Mouse (Mus musculus) stomach, embryonic 15.5 days (tissue): Measurements from ENCODE around the gene Vwa7. TPM values are rescaled to one million over a fixed set of nuclear protein-coding genes. Genes with fewer than 3 reads are reported as not detected.
"Not testable (repeated sequence)": the region's sequence is repeated elsewhere in the genome, so short reads cannot be mapped to it uniquely, and the experiment has no call there.

ENCODE experiments used
- ATAC-seq: fragments of 200-750 bp; cut with Nextera tagmentation; 2 replicates; pipeline ENCODE4 v1.8.0; 2017; ENCODE audit warnings: low read depth, moderate number of reproducible peaks, moderate TSS enrichment; ENCODE audit not compliant: insufficient read depth, low FRiP score
- H3K27ac ChIP-seq: fragments of 300-500 bp; sonication (generic); 2 replicates; pipeline ENCODE4 v1.5.1; 2015; ENCODE audit warnings: mild to moderate bottlenecking, inconsistent platforms
- H3K27me3 ChIP-seq: fragments of 300-500 bp; sonication (generic); replicated peaks from 2 replicates; pipeline ENCODE4 v1.6.1; 2015; ENCODE audit warnings: inconsistent platforms
- H3K36me3 ChIP-seq: fragments of 300-500 bp; sonication (generic); 2 replicates; pipeline ENCODE4 v1.6.1; 2015; ENCODE audit warnings: inconsistent platforms
- H3K4me1 ChIP-seq: fragments of 300-500 bp; sonication (generic); 2 replicates; pipeline ENCODE4 v1.6.1; 2015; ENCODE audit warnings: inconsistent platforms
- H3K4me2 ChIP-seq: fragments of 300-500 bp; sonication (generic); 2 replicates; pipeline ENCODE4 v1.6.1; 2015; ENCODE audit warnings: mild to moderate bottlenecking, inconsistent platforms
- H3K4me3 ChIP-seq: fragments of 300-500 bp; sonication (generic); replicated peaks from 2 replicates; pipeline ENCODE4 v1.5.1; 2015; ENCODE audit warnings: inconsistent platforms
- H3K9ac ChIP-seq: fragments of 300-500 bp; sonication (generic); 2 replicates; pipeline ENCODE4 v1.6.1; 2015; ENCODE audit warnings: inconsistent platforms
- H3K9me3 ChIP-seq: fragments of 300-500 bp; sonication (generic); 2 replicates; pipeline ENCODE4 v1.6.1; 2016; ENCODE audit warnings: inconsistent platforms
- WGBS: fragments of 180-500 bp; shearing (Covaris S2); methylation state at CpG from one replicate; pipeline ENCODE4 v1.1.7; 2015; 5-methylcytosine and 5-hydroxymethylcytosine counted together
- polyA plus RNA-seq: library from polyadenylated mRNA; unstranded; fragments of >200 nt; fragmentation: Nextera tagmentation; extraction: Ambion mirVana; gene quantifications from 2 replicates; pipeline ENCODE4 v1.2.1, GENCODE M21; 2015

Gene Vwa7
- polyA plus RNA-seq, 1 experiment from 2014 or later: 0.31 TPM

DNA sequence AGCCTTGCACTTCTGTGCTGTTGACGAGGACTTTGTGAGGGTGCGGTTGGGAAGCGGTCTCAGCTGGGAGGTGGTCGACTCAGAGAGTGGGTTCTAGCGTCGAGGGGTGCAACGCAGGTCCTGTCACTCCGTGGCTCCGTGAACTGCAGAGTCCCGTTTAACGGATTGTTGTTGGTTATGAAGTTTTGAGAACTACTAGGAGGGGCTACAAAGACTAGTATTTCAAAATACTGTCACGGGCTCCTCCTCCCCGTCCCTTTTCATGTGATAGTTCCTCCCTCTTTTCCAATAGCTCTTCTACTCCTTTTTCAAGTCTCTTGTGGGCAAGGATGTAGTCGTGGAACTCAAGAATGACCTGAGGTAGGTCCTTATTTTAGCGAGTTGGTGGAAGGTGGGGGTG is 34.1 kb upstream of the Vwa7 start:
- H3K9me3 ChIP-seq: no peaks in the 10 kb centered on the region
- H3K4me3 ChIP-seq: peak overlapping the region; percentile 69
- WGBS: under 1% methylated on average over 15 of the region's 15 CpGs
- no peak for ATAC-seq
- peak overlapping the region; percentile 99 for H3K27ac ChIP-seq
- peak overlapping the region; percentile 64 for H3K9ac ChIP-seq
- H3K4me1 ChIP-seq: peaks cover 13% of the 10 kb centered on the region
- H3K4me2 ChIP-seq: peak overlapping the region; percentile 85
- H3K36me3 ChIP-seq: peaks cover 10% of the 10 kb centered on the region
- no peaks in the 10 kb centered on the region for H3K27me3 ChIP-seq

DNA sequence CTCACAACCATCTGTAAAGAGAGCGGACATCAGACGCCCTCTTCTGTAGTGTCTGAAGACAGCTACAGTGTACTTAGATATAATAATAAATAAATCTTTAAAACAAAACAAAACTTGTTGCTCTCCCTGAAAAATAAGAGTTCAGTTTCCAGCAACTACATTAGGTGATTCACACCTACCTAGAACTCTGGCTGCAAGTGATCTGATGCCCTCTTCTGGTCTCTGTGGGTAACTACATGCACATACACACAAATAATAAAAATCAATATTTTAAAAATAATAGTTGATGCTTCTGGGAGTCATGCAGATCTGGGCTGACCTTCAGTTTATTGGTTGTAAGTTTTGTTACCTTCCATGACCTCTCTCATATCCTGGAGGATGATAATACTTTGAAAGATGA is 32.2 kb upstream of the Vwa7 start:
- 72% methylated on average over 2 of the region's 2 CpGs for WGBS
- Histone ChIP-seq H3K9ac (no peak overlapping the region), H3K4me3 (no peak overlapping the region), H3K36me3 (peaks cover 13% of the 10 kb centered on the region), H3K27me3 (no peaks in the 10 kb centered on the region), H3K4me1 (peaks cover 13% of the 10 kb centered on the region), H3K27ac (no peak overlapping the region), H3K4me2 (no peak overlapping the region), H3K9me3 (no peaks in the 10 kb centered on the region)
- no peak for ATAC-seq

DNA sequence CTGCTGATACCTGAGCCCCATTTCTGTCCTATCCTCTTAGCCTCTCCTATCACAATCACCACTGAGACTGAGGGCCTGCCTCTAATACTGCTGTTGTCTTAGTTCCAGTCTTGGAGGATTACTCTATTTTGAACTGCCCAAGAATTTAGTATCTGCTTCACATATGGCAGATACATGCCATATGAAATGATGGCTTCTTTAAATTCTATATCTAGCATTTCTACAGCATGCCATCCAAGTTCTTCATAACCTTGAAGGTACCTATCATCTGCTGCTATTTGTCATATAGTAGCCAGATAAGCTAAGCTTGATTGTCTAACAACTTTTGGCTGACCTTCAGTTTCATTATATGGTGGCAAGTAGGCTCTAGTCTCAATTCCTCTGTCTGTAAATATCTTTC is 21.6 kb upstream of the Vwa7 start:
- Histone ChIP-seq H3K9me3 (no peaks in the 10 kb centered on the region), H3K4me2 (no peak overlapping the region), H3K4me3 (no peak overlapping the region), H3K27me3 (no peaks in the 10 kb centered on the region), H3K4me1 (peaks cover 25% of the 10 kb centered on the region), H3K27ac (no peak overlapping the region), H3K36me3 (0 out of 2 replicates have a peak, but pooled peaks cover 6% of the 10 kb centered on the region), H3K9ac (no peak overlapping the region)
- ATAC-seq: no peak

DNA sequence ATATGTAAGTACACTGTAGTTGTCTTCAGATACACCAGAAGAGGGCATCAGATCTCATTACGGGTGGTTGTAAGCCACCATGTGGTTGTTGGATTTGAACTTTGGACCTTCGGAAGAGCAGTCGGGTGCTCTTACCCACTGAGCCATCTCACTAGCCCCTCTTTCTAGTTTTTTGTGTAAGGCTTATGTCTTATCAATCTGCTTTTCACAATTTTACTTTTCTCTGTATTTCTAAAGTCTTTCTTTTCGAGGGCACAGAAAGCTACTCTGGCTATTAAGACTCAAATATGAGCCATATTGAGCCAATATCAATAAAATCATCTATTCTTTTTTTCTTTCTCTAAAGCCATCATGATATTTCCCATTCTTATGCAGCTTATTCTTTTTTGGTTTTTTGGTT is 21.2 kb upstream of the Vwa7 start:
- 85% methylated on average over 4 of the region's 4 CpGs for WGBS
- H3K27me3 ChIP-seq, H3K4me2 ChIP-seq, H3K9ac ChIP-seq, H3K36me3 ChIP-seq, H3K4me3 ChIP-seq, H3K9me3 ChIP-seq, H3K27ac ChIP-seq, ATAC-seq: not testable (repeated sequence)
- peaks cover 28% of the 10 kb centered on the region for H3K4me1 ChIP-seq

DNA sequence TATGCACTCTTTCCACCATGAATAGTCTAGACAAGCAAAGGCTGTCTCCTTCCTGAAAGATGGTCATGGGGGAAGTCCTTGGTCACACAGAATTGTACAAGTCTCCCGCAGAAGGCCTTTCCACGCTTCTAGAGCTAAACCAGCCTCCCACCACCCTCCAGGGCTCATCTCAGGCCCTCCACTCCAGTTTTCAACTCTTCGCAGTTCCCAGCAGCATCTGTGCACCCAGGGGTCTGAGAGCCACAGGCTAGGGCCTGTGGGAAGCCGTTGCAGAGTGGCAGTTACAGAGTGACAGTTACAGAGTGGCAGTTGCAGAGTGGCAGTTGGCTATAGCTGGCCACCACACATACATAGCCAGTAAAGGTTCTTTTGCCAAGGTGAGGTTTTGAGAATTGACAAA is 20.5 kb upstream of the Vwa7 start:
- not testable (repeated sequence) for ATAC-seq, H3K36me3 ChIP-seq
- WGBS: 91% methylated on average over 4 of the region's 4 CpGs

DNA sequence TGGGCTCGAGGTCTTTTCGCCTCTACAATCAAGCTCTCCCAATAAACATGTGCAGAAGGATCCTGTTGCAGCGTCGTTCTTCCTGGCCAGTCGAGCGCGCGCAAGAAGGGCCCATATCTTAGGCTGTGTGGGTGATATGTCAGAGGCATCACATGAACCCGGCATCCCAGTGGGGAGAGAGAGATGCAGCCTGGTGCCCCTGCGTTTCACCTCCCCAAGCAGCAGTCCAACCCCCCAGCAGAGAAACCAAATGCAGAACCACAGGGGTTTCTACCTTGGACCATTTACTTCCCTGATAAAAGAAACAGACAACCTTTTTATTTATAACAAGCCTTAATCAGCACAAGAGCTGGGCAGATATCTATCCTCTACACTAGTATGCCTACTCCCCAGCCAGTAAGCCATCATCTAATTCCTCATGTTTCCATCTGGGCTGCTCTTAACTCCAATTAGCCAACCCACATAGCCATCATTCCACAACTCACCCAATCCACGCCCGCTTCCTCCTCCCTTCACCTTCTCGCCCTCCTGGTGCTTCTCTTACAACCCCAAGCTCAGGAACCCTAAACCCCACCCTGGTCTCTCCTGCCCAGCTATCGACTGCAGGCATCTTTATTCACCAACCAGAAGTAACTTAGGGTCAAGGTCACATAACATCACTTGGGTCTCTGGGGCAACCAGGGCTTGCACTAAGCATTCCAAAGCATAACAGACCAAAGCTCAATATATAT is 19.8 kb upstream of the Vwa7 start:
- Histone ChIP-seq H3K27me3 (no peaks in the 10 kb centered on the region), H3K9ac (no peak overlapping the region), H3K9me3 (no peaks in the 10 kb centered on the region), H3K27ac (no peak overlapping the region), H3K4me2 (peak overlapping the region; percentile 90), H3K4me1 (peaks cover 28% of the 10 kb centered on the region), H3K4me3 (no peak overlapping the region), H3K36me3 (0 out of 2 replicates have a peak, but pooled peaks cover 6% of the 10 kb centered on the region)
- ATAC-seq: no peak
- WGBS: 87% methylated on average over 14 of the region's 14 CpGs

More for the DNA sequence above, 20.5 kb upstream of the Vwa7 start:
- not testable (repeated sequence) for H3K27ac ChIP-seq, H3K4me2 ChIP-seq, H3K9me3 ChIP-seq, H3K27me3 ChIP-seq, H3K4me3 ChIP-seq, H3K9ac ChIP-seq
- peaks cover 28% of the 10 kb centered on the region for H3K4me1 ChIP-seq

DNA sequence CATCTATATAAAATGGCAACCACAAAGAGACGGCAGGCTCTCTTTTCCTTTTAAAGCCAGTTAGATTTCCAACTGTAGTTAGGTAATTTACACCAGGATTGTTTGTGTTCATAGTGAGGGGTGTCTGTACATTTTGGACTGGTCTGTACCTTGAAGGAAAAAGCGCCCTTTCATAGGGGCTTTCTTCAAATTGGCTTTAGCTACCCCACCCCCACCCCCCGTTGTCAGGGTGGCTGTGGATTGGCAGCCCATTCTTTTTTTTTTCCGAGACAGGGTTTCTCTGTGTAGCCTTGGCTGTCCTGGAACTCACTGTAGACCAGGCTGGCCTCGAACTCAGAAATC is 19.3 kb upstream of the Vwa7 start:
- 85% methylated on average over 5 of the region's 5 CpGs for WGBS
- Histone ChIP-seq H3K9me3 (no peaks in the 10 kb centered on the region), H3K27ac (no peak overlapping the region), H3K4me2 (peak overlapping the region; percentile 90), H3K4me1 (peaks cover 29% of the 10 kb centered on the region), H3K4me3 (no peak overlapping the region), H3K27me3 (no peaks in the 10 kb centered on the region), H3K36me3 (0 out of 2 replicates have a peak, but pooled peaks cover 6% of the 10 kb centered on the region), H3K9ac (no peak overlapping the region)
- no peak for ATAC-seq

DNA sequence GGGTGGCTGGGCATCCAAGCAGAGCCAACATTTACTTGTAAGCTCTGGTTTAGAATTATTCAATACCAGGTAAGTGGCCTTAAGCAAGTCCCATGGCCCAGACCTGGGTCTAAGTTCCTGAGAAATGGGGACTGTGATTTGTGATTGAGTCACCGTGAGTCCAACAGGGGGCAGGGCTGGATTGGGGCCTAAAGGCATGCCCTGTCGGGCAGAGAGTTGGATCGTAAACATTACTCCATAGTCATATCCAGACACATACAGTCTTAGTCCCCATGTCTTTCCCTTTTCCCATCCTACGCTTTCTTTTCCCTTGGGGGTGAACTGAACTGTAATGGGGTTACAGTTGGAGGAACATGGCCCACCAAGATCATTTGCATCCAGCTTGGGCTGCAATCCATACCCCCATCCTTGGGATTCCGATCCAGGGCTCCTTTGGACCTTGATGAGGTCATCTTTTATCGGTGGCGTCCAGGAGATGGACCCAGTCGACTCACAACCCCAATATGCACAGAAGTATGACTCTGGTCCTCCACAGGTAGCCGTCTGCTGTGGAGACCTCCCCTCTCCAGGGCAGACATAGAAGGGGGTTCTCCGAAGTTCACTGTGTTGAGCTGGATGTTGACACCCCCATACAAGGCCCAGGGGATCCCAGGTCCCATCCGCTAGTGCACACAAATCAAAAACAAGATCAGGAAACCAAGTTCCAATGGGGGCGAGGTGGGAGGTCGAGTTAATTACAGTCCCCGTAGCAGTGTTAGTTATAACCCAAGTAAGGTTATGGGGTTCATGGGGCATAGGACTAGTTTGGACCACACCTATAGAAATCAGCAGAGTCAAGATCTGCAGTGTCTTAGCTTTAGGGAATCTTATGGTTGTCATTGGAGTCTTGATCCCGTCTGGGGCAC is 17.6 kb upstream of the Vwa7 start:
- H3K36me3 ChIP-seq: 0 out of 2 replicates have a peak, but pooled peaks cover 6% of the 10 kb centered on the region
- no peak overlapping the region; the same call in 1 of the 2 replicates for H3K27ac ChIP-seq
- 85% methylated on average over 15 of the region's 15 CpGs for WGBS
- H3K4me1 ChIP-seq: peaks cover 43% of the 10 kb centered on the region
- H3K9me3 ChIP-seq: no peaks in the 10 kb centered on the region
- no peak for ATAC-seq
- H3K4me2 ChIP-seq: peak overlapping the region; percentile 90
- H3K4me3 ChIP-seq: peak overlapping the region; percentile 44
- no peak overlapping the region for H3K9ac ChIP-seq
- H3K27me3 ChIP-seq: no peaks in the 10 kb centered on the region

DNA sequence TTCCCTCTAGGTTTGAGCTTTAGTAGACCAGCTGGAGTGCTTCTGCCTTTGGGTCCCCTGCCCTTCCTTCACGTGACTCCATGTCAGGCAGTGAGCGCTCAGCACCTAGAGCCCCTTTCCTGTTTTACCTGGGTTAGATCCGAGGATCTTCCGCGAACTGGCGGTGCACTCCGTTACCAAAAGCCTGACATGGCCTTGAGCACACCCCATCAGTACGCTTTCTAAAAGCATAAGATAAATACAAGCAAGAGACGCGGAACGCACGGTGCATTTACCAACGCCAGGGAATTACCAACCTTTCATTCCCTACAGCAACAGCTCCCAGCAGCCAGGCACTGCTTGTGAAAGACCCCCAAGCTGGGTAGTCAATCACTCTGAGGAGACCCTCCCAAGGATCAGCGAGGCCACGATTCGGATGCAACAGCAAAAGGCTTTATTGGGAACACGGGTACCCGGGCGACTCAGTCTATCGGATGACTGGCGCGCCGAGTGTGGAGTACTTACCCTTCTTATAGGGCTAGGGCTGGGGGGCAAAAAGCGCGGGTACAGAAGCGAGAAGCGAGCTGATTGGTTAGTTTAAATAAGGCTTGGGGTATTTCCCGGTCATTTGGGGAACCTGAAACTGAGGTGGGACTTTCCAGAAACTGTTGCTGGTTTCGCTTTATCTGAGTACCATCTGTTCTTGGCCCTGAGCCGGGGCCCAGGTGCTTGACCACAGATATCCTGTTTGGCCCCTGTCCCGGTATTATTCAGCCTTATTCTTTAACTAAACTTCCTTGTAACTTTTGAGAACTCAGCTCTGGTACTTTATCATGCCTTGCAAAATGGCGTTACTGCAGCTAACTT is 16.3 kb upstream of the Vwa7 start:
- ATAC-seq, H3K27me3 ChIP-seq, H3K9me3 ChIP-seq: not testable (repeated sequence)
- H3K36me3 ChIP-seq: peaks cover 17% of the 10 kb centered on the region
- peak overlapping the region; percentile 98 for H3K27ac ChIP-seq
- H3K4me1 ChIP-seq: peaks cover 43% of the 10 kb centered on the region
- peak overlapping the region; percentile 90 for H3K4me2 ChIP-seq
- peak overlapping the region; percentile 98; the same call in 1 of the 2 replicates for H3K9ac ChIP-seq
- 12% methylated on average over 30 of the region's 32 CpGs for WGBS
- H3K4me3 ChIP-seq: peak overlapping the region; percentile 71

DNA sequence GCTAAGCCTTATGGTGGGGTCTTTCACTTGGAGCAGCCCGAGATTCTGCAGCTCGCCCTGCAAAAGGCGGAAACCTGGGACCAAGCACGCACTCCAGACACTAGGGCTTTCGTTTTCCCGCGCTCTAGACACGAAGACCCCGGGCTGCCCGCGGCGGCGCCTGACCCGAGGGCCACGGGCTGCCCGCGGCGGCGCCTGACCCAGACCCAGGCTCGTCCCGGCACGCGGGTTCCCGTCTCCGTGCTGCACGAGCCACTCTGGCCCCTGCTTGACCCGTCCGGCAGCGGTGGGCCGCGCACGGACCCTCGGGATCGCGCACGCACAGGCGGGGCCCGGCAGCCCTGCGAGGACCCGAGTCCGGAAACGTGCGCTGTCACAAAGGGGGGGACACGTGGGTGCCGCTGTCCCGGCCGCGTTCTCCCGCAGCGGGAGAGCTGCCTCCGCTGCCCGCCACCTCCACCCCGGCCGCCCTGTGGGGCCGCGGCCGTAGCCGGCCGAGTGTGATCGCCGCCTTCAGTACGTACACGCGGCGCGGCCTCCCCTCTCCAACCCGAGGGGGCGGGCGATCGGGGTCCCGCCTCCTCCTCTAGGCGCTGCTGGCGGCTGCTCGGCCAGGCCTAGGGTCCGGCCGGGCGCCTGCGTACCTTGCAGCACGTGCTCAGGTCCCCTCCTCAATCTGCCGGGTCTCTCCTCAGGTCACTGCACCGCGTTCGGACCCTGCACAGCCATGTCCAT is 15.5 kb upstream of the Vwa7 start, which contains the start of gene Vars:
TSS of gene Vars (plus strand) at position 271 of the 735 bp plus-strand sequence.
- H3K36me3 ChIP-seq: peaks cover 25% of the 10 kb centered on the region
- under 1% methylated on average over 80 of the region's 83 CpGs for WGBS
- H3K4me1 ChIP-seq: peaks cover 43% of the 10 kb centered on the region
- H3K27ac ChIP-seq: peak within 1 kb of the TSS; percentile 98
- H3K27me3 ChIP-seq: no peaks in the 10 kb centered on the region
- peak; percentile 89 for ATAC-seq
- peak within 1 kb of the TSS; percentile 90 for H3K4me2 ChIP-seq
- peak within 1 kb of the TSS; percentile 98 for H3K9ac ChIP-seq
- H3K9me3 ChIP-seq: no peaks in the 10 kb centered on the region
- H3K4me3 ChIP-seq: peak within 1 kb of the TSS; percentile 71
